Mouse (Mus musculus) midbrain, embryonic 10.5 days (tissue): ENCODE data around the gene Prg2. TPM values are rescaled to one million over a fixed set of nuclear protein-coding genes. Genes with fewer than 3 reads are reported as not detected.

Source experiments
- DNase-seq: peaks from one replicate; pipeline ENCODE4 v3.0.0-alpha.2; 2017; ENCODE audit warnings: low spot score
- H3K27ac ChIP-seq: fragments of 300-500 bp; sonication (generic); replicated peaks from 2 replicates; pipeline ENCODE4 v1.5.1; 2016; ENCODE audit warnings: mild to moderate bottlenecking
- H3K27me3 ChIP-seq: fragments of 300-500 bp; sonication (generic); 2 replicates; pipeline ENCODE4 v1.6.1; 2016; ENCODE audit warnings: low read depth, mild to moderate bottlenecking; ENCODE audit not compliant: poor library complexity, severe bottlenecking
- H3K36me3 ChIP-seq: fragments of 300-500 bp; sonication (generic); 2 replicates; pipeline ENCODE4 v1.6.1; 2016; ENCODE audit warnings: mild to moderate bottlenecking, moderate library complexity
- H3K4me1 ChIP-seq: fragments of 300-500 bp; sonication (generic); 2 replicates; pipeline ENCODE4 v1.6.1; 2016
- H3K4me3 ChIP-seq: fragments of 300-500 bp; sonication (generic); 2 replicates; pipeline ENCODE4 v1.5.1; 2016; ENCODE audit warnings: mild to moderate bottlenecking, moderate library complexity
- H3K9me3 ChIP-seq: fragments of 300-500 bp; sonication (generic); replicated peaks from 2 replicates; pipeline ENCODE4 v1.6.1; 2016; ENCODE audit warnings: mild to moderate bottlenecking
- WGBS: fragments of 180-500 bp; shearing (Covaris S2); methylation state at CpG from one replicate; pipeline ENCODE4 v1.1.7; 2016; 5-methylcytosine and 5-hydroxymethylcytosine counted together
- polyA plus RNA-seq: library from polyadenylated mRNA; unstranded; fragments of >200 nt; fragmentation: Nextera tagmentation; extraction: Ambion mirVana; gene quantifications from 2 replicates; pipeline ENCODE4 v1.2.1, GENCODE M21; 2016

Prg2 gene
- polyA plus RNA-seq: 0.32 TPM in 1 of 2 replicates, not detected in the other

- DNase-seq: no peak
Measured at GRCm38 (mm10) chr2:84980188-84980587, at the start of gene Prg2. Gene Prg2 (plus strand): TSS chr2:84980461.

GRCm38 (mm10) chr2:84933992-84934648 is 46.1 kb upstream of the Prg2 start:
- Histone ChIP-seq H3K9me3 (no peaks in the 10 kb centered on the region), H3K4me1 (peaks cover 20% of the 10 kb centered on the region), H3K36me3 (no peaks in the 10 kb centered on the region), H3K4me3 (no peak overlapping the region), H3K27me3 (no peaks in the 10 kb centered on the region; the same call in 1 of the 2 replicates), H3K27ac (no peak overlapping the region)
- 77% methylated on average over 8 of the region's 8 CpGs for WGBS
- DNase-seq: no peak

More at GRCm38 (mm10) chr2:84980188-84980587, at the start of gene Prg2:
- Histone ChIP-seq H3K27ac (no peak within 1 kb of the TSS), H3K4me3 (no peak within 1 kb of the TSS), H3K27me3 (no peaks in the 10 kb centered on the region), H3K36me3 (no peaks in the 10 kb centered on the region), H3K9me3 (no peaks in the 10 kb centered on the region), H3K4me1 (no peaks in the 10 kb centered on the region)
- whole genome bisulfite sequencing: 41% methylated on average over 1 of the region's 1 CpGs

GRCm38 (mm10) chr2:84934649-84935007 is 45.6 kb upstream of the Prg2 start:
- no peaks in the 10 kb centered on the region for H3K9me3 ChIP-seq
- no peak for DNase-seq
- H3K27ac ChIP-seq: no peak overlapping the region
- H3K27me3 ChIP-seq: no peaks in the 10 kb centered on the region; the same call in 1 of the 2 replicates
- WGBS: 73% methylated on average over 4 of the region's 4 CpGs
- peaks cover 20% of the 10 kb centered on the region for H3K4me1 ChIP-seq
- no peak overlapping the region for H3K4me3 ChIP-seq
- H3K36me3 ChIP-seq: no peaks in the 10 kb centered on the region

- Histone ChIP-seq H3K36me3 (no peaks in the 10 kb centered on the region), H3K4me3 (no peak overlapping the region), H3K9me3 (no peaks in the 10 kb centered on the region), H3K27ac (no peak overlapping the region), H3K4me1 (peaks cover 20% of the 10 kb centered on the region), H3K27me3 (no peaks in the 10 kb centered on the region; the same call in 1 of the 2 replicates)
- DNase-seq: no peak
- WGBS: 57% methylated on average over 5 of the region's 5 CpGs
Measured at GRCm38 (mm10) chr2:84935065-84935464, 45.2 kb upstream of the Prg2 start.

GRCm38 (mm10) chr2:84936474-84937429 is 43.5 kb upstream of the Prg2 start, which contains the start of gene Slc43a3:
Gene Slc43a3 (plus strand): TSS chr2:84936579.
- peak within 1 kb of the TSS; percentile 88 for H3K27ac ChIP-seq
- WGBS: 23% methylated on average over 38 of the region's 38 CpGs
- peak within 1 kb of the TSS; percentile 56 for H3K4me3 ChIP-seq
- H3K9me3 ChIP-seq: no peaks in the 10 kb centered on the region
- H3K27me3 ChIP-seq: no peaks in the 10 kb centered on the region; the same call in 1 of the 2 replicates
- H3K36me3 ChIP-seq: no peaks in the 10 kb centered on the region
- peak; percentile 74 for DNase-seq
- H3K4me1 ChIP-seq: peaks cover 20% of the 10 kb centered on the region

- 78% methylated on average over 3 of the region's 3 CpGs for WGBS
- Histone ChIP-seq H3K4me3 (peak overlapping the region; percentile 56), H3K36me3 (no peaks in the 10 kb centered on the region), H3K27me3 (no peaks in the 10 kb centered on the region; the same call in 1 of the 2 replicates), H3K9me3 (no peaks in the 10 kb centered on the region), H3K27ac (peak overlapping the region; percentile 88), H3K4me1 (peaks cover 20% of the 10 kb centered on the region)
- DNase-seq: no peak
Measured at GRCm38 (mm10) chr2:84937491-84938150, 42.6 kb upstream of the Prg2 start.

- Histone ChIP-seq H3K9me3 (no peaks in the 10 kb centered on the region), H3K27me3 (no peaks in the 10 kb centered on the region; the same call in 1 of the 2 replicates), H3K36me3 (no peaks in the 10 kb centered on the region), H3K4me3 (peak overlapping the region; percentile 56; the same call in 1 of the 2 replicates), H3K27ac (peak overlapping the region; percentile 88; the same call in 1 of the 2 replicates), H3K4me1 (peaks cover 20% of the 10 kb centered on the region)
- DNase-seq: no peak
- 84% methylated on average over 5 of the region's 5 CpGs for WGBS
Measured at GRCm38 (mm10) chr2:84938249-84938946, 41.9 kb upstream of the Prg2 start.

GRCm38 (mm10) chr2:84939306-84939705 is 41.0 kb upstream of the Prg2 start:
- WGBS: 94% methylated on average over 3 of the region's 3 CpGs
- H3K36me3 ChIP-seq: no peaks in the 10 kb centered on the region
- no peaks in the 10 kb centered on the region; the same call in 1 of the 2 replicates for H3K27me3 ChIP-seq
- no peak overlapping the region for H3K27ac ChIP-seq
- H3K9me3 ChIP-seq: no peaks in the 10 kb centered on the region
- peaks cover 20% of the 10 kb centered on the region for H3K4me1 ChIP-seq
- H3K4me3 ChIP-seq: no peak overlapping the region
- DNase-seq: no peak

- WGBS: 94% methylated on average over 6 of the region's 6 CpGs
- Histone ChIP-seq H3K36me3 (no peaks in the 10 kb centered on the region), H3K27ac (no peak overlapping the region), H3K4me1 (peaks cover 18% of the 10 kb centered on the region), H3K27me3 (no peaks in the 10 kb centered on the region; the same call in 1 of the 2 replicates), H3K4me3 (no peak overlapping the region), H3K9me3 (no peaks in the 10 kb centered on the region)
- no peak for DNase-seq
Measured at GRCm38 (mm10) chr2:84939711-84940110, 40.5 kb upstream of the Prg2 start.

GRCm38 (mm10) chr2:84941332-84941731 is 38.9 kb upstream of the Prg2 start:
- Histone ChIP-seq H3K9me3 (no peaks in the 10 kb centered on the region), H3K4me3 (no peak overlapping the region), H3K27me3 (no peaks in the 10 kb centered on the region; the same call in 1 of the 2 replicates), H3K4me1 (peaks cover 15% of the 10 kb centered on the region), H3K27ac (no peak overlapping the region), H3K36me3 (no peaks in the 10 kb centered on the region; the same call in 1 of the 2 replicates)
- no peak for DNase-seq
- 80% methylated on average over 2 of the region's 2 CpGs for WGBS

- Histone ChIP-seq H3K27me3 (no peaks in the 10 kb centered on the region; the same call in 1 of the 2 replicates), H3K4me1 (peaks cover 11% of the 10 kb centered on the region), H3K27ac (no peak overlapping the region), H3K4me3 (no peak overlapping the region), H3K9me3 (no peaks in the 10 kb centered on the region), H3K36me3 (no peaks in the 10 kb centered on the region; the same call in 1 of the 2 replicates)
- DNase-seq: no peak
- WGBS: 85% methylated on average over 4 of the region's 4 CpGs
Measured at GRCm38 (mm10) chr2:84941795-84942194, 38.5 kb upstream of the Prg2 start.
